Mouse (Mus musculus) G1E (cell line): ENCODE measurements around the gene Fam78b.

Experiments
- CTCF ChIP-seq: IDR thresholded peaks from 2 replicates; pipeline ENCODE4 v1.5.1; 2012; ENCODE audit warnings: low read depth, low read length, inconsistent platforms, mixed read lengths
- POLR2AphosphoS5 ChIP-seq: IDR thresholded peaks from 2 replicates; pipeline ENCODE4 v1.6.1; 2012; ENCODE audit warnings: low read depth, low read length, inconsistent platforms; ENCODE audit not compliant: insufficient replicate concordance
- TAL1 ChIP-seq: conservative IDR thresholded peaks from 2 replicates; pipeline ENCODE4 v1.6.1; 2012; ENCODE audit warnings: low read depth, low read length, inconsistent platforms, mixed read lengths

- TF ChIP-seq CTCF: no peak
- TF ChIP-seq POLR2AphosphoS5: no peak
- no peak for TF ChIP-seq TAL1
Measured at GRCm38 (mm10) chr1:167042558-167042957, 41.3 kb downstream of the Fam78b start.
